Mouse (Mus musculus): ENCODE results near the gene Tspan32. TPM values are rescaled to one million over a fixed set of nuclear protein-coding genes. Genes with fewer than 3 reads are reported as not detected.

Tspan32 gene
- total RNA-seq, 2 experiments from 2014 or later, result 0.59 to 0.63 TPM

DNA sequence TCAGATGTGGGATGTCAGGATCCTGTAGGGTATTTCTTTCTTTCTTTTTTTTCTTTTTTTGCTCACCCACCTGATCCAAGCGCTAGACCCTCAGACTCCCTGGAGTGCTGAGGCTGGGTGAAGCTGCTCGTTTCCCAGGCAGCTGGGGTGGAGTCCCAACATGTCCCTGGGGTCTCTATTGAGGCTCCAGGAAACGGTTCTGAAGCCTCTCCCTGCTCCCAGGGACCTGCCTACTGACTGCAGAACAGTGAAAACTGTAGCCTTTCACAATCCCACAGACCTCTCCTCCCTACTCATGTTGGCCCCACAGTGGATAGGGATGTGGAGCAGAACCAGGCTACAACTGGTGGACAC, 49.7 kb downstream of the Tspan32 start:
- DNase-seq, result no peak

DNA sequence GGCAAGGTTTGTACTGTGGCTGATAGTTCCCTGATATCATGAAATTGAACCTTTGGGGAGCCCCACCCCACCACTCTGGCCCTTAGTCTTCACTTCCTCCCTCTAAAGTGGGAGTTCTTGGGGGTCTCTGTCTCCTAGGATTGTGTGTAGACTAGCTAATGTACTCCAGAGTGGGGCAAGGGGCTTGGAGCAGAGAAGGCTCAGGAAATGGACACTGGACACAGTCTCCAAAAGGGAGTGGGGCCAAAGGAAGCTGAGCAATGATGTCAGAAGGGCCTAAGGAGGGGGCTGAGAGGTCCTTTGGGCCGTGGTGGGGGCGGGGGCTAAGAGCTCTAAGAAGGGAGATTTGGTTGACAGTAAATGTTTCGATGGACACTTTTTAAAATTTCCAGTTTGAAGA, 50.2 kb downstream of the Tspan32 start:
- DNase-seq, result no peak

DNA sequence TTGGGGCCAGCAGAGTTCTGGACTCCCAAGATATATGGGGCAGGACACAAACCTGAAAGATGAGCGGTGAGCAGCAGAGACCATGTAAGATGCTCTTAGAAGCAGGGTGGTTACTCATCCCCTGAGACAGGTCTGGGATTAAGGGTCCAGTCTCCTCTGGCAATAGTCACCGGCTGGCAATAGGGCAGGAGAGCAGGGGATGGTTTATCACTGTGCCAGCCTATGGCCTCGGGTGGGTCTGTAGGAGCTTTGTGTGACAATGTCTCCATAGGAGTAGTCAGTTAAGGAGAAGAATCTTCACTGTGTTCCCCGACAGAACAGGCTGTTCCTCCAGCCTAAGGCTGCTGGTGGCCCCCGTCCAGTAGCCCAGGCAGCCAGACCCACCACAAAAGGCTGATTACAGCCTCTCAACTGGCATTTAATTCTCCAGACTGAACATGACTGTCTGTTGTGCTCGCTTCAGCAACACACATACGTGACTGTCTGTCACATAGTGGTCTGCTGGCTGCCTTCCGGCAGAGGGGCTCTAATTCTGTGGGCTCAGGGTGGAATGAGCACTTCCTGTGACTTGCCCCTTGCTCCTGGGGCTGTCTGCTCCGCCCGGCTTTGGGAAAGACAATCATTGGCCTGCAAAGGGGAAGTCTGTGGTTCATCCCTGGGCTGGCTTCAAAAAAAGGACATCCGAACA, 50.8 kb downstream of the Tspan32 start:
- no peak for DNase-seq

DNA sequence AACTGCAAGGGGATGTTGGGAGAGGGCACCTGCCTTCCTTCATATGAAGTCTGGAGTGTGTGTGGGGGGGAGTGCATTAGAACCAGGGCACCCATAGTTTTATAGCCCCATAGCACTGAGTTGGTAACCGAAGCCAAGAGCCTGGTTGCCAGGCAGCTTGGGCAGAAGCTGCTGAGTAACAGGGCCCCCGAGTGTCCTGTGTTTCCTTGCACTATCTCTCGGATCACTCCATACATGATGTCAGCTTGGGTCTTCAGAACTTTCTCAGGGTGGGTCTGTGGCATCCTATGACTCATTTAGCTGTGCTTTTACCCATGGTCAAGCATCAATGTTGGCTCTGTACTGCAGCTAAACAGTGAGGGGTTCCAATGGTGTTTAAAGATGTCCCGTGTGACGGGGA, 52.2 kb downstream of the Tspan32 start:
- DNase-seq, result no peak

DNA sequence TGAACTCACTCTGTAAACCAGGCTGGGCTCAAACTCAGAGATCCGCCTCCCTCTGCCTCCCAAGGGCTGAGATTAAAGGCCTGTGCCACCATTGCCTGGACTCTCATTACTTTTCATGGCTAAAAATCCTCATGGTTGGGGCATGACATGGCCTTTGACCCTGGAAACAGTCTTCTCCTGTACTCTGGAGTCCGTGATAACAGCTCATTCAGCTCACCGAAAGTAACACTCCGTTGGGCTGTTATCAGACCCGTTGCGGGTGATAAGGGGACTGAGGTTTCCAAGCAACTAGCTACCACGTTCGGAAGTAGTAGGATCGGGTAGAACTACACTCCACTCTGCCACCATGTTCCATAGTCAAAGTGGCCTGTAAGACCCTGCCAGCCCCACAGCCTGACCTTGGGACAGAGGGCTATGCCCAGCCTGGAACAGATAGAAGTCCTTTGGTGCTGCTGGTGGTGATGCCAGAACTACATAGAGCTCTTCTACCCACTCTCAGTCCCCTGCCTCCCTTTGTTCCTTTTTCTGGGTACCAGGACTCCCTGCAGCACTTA, 52.9 kb downstream of the Tspan32 start:
- no peak for DNase-seq

DNA sequence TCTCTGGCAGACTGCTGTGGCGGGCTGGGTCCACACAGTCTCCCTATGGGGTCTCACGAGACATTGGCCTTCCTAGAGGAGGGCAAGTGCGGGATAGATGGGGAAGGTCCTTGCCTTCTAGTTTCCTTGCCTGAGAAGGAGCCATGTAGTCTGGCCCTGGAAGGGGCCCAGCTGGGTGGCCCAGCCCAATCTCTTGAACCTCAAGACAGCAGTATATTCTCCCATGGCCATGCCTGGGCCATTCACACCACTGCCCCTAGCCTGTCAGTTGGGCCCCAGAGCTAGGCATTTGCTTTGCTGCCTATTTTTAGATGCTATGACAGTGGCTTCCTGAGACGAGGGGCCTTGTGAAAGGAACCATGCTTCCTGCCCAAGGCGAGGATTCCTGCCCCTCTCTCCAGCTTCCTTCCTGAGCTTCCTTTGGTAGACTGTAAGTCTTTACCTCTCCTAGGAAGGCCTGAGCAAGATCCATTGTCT, 53.4 kb downstream of the Tspan32 start:
- peak in 1 of 2 experiments; percentile 43 for DNase-seq

DNA sequence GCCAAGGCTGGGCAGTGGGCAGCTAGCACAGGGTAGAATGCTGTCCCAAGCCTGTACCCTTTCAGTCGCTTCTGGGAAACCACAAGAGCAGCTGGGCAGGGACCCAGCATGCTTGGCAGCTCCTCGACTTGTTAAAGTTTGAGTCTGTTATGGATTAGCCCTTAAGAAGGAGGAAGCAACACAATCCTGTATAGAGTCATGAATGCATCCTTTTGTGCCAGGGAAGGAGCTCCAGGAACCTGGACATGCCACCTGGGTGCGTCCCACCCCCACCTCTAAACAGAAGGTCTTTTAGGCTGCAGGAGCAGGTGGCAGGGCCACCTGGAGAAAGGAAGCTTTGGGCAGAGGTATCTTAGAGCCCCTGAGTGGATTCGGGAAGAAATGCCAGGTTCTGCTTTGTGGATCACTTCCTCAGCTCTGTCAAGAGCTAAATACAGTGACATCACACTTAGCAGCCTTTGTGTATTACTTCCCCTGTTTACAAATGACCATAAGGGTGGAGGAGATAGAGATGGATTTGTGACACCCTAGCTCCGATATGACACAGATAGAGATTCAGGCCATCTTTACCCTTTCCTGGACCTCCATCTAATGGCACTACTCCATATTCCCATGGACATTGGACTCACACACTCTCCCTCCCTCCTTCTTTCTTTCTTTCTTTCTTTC, 54.5 kb downstream of the Tspan32 start:
- peak in 1 of 2 experiments; percentile 52 for DNase-seq

DNA sequence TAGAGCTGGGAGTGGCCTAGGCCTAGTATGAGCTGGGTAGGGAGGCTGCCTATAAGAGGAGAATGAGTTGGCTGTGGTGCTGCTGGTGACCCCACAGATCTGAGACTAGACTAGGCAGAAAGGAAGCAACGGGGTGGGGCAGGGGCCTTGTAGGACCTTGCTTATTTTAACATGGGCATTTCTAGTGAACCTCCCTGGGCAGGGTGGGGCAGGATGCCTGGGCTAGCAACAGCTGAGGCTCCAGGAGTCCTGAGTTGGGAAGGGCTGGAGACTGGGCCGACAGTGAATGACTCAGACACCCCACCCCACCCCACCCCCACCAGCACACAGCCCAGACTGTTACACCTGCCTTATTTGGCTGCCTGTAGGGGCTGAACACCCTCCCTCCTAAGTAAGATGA, 57.9 kb downstream of the Tspan32 start:
- DNase-seq, result no peak

DNA sequence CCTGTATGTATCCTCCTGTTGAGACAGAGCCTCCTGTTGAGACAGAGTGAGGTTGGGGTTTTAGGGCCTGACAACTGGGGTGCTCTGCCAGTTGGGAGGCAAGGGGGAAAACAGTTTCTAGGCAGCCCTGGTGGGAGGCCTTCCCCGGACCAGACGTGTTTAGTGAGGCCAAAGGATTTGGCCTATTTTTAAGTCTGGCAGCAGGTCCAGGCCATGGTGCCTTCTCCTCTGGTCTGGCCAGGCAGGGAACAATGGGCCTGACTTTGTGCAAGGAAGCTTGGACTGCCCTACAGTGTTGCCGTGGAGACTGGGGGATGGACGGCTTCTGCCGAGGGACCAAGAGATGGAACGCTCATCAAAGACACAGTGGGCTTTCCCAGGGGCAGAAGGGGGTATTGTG, 59.4 kb downstream of the Tspan32 start:
- no peak for DNase-seq

DNA sequence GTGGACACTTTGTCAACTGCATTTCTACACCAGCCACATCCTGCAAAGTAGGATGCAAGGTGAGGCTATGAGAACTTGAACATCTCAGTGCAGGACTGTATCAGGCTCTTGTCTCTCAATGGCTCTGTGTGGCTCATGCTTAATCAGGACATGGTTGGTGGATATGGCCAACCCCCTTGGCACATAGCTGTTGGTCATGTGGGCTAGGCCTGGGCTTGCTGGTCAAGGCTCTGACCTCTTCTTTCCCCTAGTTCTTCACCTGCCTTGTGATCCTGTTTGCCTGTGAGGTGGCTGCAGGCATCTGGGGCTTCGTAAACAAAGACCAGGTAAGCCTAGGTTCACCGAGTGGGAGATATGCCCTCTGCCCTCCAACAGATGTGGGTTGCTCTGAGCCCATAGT, 60.8 kb downstream of the Tspan32 start:
- DNase-seq, result no peak

DNA sequence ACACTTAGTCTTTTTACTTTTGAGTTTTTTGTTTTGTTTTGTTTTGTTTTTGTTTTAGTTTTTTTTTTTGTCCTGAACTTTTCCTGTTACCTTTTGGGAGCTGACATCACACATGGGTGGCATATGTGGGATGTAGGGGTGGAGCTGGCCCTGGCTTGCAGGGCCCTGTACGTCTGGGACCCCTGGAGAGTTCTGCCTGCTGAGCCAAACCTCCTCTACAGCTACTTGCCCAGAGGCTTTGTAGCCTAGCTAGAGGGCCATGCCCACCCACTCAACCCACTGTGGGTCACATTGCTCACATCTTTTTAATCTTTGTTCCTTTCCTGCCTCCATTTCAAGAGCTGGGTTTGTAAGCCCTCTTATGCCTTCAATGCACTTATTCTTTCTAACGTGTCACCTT, 62.6 kb downstream of the Tspan32 start:
- DNase-seq, result no peak

DNA sequence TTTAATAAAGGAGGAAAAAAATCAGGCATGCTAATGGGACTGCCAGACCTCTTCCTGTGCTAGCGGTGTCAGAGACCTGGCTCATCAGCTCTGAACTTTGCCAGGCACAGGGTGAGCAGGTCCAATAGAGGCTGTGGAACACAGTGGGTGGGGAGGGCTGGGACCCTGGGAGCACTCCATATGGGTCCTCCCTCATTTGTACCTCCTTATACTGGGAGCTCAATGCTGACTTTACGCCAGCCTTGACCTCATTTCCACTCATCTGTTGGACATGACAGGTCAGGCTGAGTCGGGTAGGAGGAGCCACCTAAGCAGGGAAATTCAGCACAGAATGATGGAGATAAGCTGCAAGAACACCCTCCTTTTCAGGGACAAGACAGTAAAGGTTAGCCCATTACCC, 63.1 kb downstream of the Tspan32 start:
- DNase-seq, result peak in 1 of 2 experiments; percentile 40

DNA sequence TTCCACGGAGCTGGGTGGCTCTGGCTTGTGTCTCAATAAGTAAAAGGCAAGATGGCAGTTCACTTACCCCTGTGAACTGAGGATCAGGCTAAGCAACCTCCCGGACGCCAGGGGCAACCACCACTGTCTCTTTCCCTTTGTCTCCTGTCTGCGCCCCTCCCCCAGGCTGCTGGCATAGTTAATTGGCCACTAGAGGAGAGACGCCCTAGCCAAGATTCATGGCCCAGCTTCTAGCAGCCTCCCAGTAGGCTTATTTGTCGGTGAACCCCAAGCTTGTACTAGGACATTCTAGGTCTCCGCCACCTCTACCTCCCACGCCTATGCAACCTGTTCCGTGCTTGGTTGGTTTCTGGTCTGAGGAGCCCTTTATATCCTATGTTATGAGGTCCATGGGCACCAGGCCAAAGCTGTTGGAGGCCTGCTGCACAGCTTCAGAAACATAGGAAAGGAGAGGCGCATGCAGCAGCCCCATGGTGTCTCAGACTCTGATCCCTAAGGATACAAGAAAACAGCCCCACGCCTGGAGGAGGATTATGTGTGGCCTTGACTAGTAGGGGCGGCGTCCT, 63.6 kb downstream of the Tspan32 start:
- peak; percentile 35 to 57 for DNase-seq

DNA sequence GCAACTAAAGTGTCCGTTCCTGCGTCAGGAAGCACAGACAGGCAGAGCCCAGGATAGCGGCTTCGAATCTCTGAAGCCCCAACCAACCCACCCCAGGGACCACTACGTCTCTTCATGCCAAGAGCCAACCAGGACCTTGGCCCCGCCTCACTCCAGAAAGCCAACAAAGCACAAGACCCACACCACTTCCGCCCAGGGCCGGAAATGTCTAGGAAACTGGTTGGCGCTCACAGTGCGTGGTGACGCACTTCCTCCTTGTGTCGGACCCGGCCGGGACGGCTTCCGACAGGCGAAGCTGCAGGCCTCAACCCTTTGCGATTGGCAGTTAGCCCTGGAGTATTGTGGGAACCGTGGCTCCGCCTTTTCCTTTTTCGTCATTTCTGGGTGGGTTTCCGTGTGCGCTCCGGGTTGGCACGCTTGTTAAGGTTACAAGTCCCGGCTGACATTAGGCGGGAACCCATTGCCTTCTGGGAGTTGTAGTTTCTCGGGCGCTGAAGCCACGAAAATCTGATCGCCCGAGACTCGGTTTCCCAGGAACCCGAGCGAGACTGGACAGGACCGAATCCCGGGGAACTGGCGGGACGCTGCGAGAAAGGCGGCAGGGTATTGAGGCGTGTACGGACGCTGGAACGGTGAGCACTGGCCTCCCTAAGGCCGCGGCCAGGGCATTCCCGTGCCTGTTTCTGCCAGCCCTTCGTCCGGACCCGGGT, 64.2 kb downstream of the Tspan32 start, which contains the start of gene Tssc4:
Gene Tssc4, plus strand, starts transcription at position 368 of the 710 bp plus-strand sequence.
- peak; percentile 97 for DNase-seq

Other genes with a start within 250 kb of the Tspan32 start
- 100 to 1,000 TPM; 461 to 696 TPM for gene Th, start 73.9 kb upstream of the Tspan32 start, total RNA-seq (2021)
- under 1 TPM in 1 of 2 experiments, not detected in 1; 0.46 TPM for gene Ascl2, start 35.8 kb upstream of the Tspan32 start, total RNA-seq (2021)
- gene Cd81, start 47.7 kb downstream of the Tspan32 start, total RNA-seq (2021), result 100 to 1,000 TPM; 689 to 765 TPM
- gene Tssc4, start 64.2 kb downstream of the Tspan32 start, total RNA-seq (2021), result 10 to 100 TPM; 32.4 to 33.3 TPM
- under 1 TPM in 1 of 2 experiments, not detected in 1; 0.43 TPM for gene Trpm5, start 89.6 kb downstream of the Tspan32 start, total RNA-seq (2021)
- 1 to 10 TPM; 2.9 to 7.6 TPM for gene Kcnq1, start 101.3 kb downstream of the Tspan32 start, total RNA-seq (2021)